Mouse (Mus musculus) embryo, embryonic 10.5 days (tissue): ENCODE measurements around the gene Cyth1.

Experiments used
- DNase-seq: peaks from one replicate; pipeline ENCODE4 v3.0.0-alpha.2; 2015; ENCODE audit warnings: low spot score

Cyth1 gene

DNA sequence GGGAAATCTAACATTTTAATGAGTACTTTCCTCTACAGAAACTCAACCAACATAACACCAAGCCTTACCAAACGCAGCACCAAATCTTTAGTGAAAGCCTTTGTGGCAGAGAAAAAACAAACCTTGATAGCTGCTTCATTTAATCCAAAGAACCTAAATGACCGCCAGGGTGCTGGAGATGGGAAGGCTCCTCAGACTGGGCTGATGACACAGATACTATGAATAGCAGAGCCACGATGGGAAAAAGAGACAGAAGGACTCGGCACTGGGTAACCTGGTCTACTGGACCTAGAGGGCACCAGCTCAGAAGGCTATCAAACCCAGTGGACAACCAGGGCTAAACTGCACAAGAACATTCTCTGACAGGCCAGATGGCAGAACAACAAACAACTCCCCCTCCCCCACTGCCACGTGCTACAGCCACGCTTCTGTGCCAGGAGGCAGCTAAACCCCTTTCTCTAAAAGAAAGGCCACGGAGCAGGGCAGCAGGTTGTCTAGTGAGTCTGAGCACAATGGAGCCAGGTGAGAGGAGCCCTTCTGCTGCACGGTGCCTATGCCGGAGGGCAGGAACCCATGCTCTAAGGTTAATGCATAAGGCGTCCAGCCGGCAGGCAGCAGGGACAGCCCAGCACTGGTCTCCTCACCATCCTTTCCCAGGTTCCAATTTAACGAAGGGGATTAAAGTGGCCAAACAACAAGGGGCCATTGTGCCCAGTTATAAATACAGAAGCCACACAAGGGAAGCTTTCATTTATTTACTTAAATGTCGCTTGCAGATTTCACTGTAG, 50.7 kb downstream of the Cyth1 start:
- DNase-seq: peak; percentile 74

DNA sequence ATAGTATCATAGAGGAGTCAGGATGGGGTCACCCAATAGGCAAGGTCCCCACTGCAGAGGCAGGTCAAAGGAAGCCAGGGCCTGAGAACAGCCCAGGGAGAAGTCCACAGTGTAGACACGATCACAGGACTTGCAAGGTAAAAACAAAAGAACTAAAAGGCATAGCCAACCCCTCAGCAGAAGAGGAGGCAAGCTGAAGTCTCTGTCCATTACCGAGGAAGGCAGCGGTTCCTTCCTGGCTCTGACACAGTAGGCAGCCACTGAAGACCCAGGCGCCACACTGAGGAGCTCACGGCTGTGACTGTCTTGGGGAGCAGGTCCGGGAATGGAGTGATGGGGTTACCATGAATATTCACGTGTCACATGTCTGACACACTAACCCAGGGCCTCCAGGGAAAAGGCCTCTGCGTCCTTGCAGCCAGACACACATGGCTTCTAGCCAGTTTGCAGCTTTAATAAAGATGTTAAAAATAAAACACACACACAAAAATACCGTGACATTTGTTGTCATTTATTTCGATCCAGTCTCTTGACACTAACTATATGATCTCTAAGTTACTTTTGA, 51.5 kb downstream of the Cyth1 start:
- DNase-seq: no peak

DNA sequence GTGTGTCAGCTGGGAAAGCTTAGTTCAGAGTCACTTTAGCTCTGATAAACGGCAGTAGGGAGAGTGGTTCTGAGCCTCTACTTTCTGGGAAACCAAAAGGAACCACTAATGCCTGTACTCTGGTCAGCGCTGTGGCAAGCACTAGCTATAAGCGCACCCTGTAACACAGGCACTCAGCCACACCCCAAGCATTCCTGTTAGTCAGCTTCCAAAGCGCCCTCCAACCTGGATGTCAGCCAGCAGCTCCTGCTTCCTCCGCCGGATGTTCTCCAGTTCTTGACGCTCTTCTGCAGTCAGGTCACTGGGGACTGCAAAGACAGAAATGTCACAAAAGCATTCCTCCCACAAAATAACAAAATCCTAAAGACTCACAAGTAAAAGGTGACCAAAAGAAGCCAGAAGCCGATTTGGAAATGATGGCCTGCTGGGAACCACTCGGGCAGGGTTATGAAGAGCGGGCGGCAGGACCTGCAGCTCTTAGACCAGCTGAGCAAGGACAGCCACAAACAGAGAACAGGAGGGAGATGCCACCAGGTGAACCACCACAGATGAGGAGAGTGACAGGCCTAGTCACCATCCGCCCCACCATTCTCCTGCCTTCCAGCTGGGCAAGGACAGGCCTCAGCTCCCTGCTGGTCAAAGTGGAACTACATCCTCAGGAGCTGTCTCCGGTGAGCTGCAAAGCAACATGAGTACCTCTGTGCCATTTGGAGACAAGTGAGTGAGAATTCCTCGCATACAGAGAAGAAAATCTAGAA, 54.8 kb downstream of the Cyth1 start:
- no peak for DNase-seq

DNA sequence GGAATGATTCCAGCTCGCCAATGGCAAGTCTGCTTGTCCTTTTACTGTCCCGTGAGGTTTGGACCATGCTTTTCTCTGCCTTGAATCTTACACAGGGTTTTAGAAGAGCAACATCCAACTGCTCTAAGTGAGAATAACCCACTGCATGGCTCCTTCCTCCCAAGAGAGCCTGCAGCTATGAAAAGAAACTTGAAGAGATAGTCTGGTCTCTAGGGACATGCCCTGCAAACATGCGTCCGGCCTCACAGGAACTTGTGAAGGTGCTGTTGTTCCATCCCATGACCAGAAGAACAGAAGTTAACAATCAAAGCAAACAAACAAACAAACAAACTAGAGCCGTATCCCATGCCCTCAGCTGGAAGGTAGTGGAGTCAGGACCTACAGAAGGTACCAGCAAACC, 55.4 kb downstream of the Cyth1 start:
- DNase-seq: no peak

DNA sequence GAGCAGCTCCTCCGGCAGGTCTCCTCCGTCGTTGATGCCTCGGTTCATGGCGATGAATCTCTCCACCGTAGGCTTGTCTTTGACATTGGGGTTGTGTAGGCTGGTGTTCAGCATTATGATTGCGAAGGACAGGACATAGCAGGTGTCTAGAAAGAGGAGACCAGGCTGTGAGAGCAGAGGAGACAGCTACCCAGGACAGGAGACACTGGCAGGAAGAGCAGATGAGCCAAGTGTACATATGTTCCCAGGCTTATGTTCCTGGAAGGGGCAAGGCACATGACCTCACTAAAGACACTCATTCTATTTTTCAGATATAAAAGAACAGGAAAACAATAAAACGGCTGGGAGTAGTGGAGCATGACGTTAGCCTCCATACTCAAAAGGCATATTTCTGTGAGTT, 65.6 kb downstream of the Cyth1 start:
- no peak for DNase-seq

DNA sequence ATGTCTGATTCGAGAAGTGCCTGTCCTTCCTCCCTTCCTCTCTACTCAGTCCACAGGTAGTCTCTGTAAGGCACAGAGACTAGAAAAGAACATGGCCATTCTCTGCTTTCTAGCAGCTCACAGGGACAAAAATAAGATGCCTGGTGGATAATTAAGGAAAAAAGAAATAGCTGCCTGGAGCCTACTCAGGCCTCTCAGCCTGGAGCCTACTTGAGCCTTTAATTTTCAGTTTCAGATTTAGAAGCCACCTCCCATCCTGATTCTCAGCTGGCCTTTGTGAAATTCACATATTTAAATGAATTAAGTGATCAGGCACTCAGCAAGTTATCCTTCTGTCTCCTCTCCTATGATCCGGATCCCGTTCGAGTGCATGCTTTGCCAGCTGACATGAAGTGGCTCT, 66.0 kb downstream of the Cyth1 start:
- DNase-seq: no peak

DNA sequence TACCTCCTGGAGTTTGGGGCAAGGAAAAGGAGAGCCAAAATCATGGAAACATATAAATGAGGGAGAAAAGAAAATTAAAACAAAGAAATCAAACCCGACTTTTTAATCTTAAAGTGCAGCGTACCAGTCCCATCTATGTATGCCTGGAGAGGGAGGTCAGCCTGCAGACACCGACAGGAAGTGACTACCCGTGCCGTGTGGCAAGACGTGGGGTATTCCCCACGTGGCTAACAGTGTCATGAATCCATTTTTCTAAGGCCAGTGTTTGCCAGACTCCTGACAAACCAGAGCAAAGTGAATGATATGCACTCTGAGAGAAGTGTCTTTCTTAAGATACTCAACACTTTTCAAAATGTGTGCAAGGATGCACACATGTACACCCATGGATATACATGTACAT, 68.2 kb downstream of the Cyth1 start:
- DNase-seq: no peak

DNA sequence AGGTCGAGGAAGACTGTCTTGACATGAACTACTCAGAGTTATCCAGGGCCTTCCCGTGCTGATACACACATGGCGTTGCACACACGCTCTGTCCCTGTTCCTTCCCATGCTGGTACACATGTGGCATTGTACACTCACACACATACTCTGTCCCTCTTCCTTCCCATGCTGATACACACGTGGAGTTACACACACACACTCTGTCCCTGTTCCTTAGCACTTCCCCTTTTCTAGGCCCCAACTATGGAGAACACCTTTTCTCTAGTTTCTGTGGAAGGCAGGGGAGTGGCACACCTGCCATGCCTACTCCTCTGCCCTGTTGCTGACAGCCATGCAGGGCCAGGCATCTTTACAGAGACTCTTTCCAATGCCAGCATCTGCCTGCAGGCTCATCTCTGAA, 70.2 kb downstream of the Cyth1 start:
- no peak for DNase-seq

DNA sequence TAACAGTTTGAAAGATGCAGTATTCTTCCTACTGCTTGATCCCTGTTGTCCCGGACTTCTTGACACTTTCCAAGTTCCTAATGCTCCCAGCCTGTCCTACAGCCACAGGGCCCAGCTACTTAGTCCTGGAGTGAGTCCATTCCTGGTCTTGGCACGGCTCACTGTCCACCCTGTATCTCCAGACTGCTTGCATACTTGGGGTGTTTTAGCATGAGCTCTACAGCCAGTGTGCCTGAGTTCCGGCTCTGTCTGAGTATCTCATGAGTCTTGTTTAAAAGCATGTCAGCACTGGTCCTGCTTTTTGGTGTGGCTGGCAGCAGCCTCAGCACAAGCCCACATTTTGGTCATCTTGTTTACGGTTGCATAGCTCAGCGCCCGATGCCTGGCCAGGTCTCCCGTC, 73.6 kb downstream of the Cyth1 start:
- no peak for DNase-seq

DNA sequence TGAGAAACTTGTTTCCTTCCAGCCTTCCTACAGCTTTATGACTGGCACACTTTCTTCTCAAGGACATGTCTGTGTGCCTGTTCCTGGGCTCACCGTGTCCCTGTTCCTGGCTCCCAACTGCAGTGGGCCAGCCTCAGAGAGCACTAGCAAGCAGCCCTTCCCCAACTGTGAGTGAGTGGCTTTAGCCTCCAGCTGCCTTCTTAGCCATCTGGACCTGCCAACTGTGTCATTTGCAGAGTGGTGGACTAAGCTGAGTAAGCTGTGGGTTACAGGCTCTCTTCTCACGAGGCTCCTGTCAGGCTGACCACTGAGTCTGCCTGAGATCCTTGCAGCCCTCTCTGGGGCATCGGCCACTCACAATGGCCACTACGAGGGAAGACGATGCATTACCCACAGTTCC, 75.6 kb downstream of the Cyth1 start:
- no peak for DNase-seq

DNA sequence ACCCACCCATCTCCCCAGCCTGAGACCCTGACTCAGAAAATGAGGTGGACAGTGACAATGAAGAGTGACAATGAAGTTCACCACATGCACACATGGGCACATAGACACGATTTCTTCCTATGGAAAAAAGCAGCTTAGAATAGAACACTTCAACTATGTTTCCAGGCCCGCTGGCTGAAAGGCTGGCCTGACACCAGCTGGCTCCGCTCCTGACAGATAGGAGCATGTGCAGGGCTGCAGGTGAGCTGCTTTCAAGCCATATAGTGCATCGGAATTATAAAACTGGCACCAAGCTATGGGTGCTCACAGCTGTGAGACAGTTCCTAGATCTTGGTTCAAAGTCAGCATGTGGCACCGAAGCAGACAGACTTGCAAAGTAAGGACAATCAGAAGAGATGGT, 78.1 kb downstream of the Cyth1 start:
- DNase-seq: no peak

DNA sequence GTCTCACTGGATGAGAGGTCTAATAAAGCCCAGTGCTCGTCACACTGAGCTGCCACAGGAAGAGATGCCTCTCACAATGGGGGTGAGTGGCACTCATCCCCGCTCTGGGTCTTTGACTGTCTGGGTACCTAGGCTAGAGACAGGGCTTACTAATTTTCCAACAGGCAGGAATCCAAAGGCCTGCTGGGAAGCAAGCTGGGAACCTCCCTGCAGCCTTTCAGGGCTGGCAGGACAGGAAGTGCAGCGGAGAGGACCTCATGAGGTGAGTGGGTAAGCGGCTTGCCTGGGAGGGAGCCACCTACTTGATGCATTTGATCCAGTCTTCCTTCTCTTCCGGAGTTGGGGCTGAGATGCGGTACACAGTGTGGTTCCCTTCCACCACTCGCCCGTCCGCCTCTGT, 79.7 kb downstream of the Cyth1 start:
- no peak for DNase-seq

DNA sequence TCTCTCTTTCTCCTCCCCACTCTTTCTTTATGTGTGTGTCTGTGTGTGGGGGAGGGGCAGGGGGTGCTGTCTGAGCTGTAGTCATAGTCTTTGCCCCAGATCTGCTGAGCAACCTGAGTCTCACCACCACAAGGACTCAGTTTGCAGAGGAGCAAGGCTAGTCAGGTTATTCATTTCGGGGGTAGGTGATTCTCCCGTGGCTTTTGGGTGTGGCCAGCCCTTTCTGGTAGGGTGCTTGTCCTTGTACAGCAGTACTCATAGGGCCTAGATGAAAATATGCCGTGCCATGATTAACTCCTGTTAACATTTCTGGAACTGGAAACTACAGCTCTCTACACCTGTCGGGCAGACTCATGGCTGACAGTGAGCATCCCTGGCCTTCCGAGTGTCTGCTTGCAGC, 81.8 kb downstream of the Cyth1 start:
- DNase-seq: no peak

DNA sequence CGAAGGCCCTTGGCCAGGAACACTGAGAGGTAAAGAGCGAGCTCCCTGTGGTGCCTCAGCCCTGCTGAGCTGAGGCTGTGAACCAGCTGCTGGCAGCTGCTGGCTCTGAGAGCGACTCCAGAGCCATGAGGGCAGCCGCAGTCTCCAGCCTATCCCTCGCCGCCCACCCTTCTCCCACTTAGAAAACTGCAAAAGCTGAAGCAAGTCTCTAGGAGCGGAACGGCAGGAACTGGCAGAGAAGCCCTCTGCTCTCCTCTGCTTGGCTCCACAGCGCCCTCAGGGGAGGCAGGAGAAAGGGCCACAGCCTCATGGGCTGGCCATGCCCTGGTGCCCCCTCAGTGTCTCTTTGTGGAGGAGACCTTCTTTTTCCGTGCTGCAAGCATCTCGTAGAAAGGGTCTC, 82.7 kb downstream of the Cyth1 start:
- peak; percentile 14 for DNase-seq

DNA sequence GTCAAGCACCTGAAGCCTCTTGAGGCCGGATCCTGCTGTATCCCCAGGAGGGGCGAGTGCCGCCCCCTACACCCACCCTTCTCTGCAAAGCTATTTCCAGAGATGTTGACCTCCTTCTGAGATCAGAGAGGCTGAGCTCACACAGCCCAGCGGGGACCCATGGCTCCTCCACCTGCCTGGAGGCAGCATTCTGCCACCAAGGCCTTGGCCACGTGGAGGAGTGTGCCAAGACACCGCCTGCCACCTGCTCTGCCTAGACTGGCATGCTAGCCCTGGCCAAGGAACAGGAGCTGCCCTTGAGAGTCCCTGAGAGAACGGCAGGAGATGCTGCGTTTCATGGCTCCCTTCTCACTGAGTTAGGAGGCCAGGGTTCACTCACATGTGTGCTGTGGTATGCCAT, 83.8 kb downstream of the Cyth1 start:
- no peak for DNase-seq

DNA sequence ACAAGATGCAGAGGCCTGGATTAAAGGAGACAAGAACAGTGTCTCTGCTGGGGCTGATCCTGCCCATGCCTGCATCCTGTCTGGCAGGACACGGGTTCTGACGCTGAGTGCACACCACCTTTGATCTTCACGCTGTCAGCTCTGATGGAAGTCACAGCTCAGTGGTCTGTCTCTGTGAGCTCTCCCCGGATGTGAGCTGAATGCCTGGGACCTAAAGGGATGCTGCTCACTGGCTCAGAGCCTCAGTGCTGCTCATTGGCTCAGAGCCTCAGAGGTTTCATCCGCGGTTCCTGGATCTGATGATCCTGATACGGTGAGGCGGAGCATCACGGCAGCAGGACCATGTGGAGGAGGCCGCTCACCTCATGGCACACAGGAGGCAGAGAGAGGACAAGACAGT, 86.1 kb downstream of the Cyth1 start:
- peak; percentile 11 for DNase-seq

DNA sequence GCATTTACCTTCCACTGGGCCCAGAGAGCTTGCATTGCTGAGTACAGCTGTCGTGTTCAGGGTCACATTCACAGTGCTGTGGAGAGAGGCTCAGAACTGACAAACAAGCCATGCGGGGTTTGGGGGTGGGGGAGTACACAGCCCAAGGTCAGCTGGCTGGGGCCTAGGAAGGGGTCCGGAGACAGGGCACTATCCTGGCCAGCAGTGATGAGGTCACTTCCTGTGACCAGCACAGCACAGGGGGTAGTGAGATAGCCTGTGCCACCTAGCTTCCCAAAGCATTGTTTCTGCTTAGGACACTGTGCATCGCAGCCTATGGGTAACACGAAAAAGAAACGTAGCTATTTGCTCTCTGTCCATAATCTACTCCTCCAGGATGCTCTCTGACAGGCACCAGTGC, 87.2 kb downstream of the Cyth1 start:
- no peak for DNase-seq

DNA sequence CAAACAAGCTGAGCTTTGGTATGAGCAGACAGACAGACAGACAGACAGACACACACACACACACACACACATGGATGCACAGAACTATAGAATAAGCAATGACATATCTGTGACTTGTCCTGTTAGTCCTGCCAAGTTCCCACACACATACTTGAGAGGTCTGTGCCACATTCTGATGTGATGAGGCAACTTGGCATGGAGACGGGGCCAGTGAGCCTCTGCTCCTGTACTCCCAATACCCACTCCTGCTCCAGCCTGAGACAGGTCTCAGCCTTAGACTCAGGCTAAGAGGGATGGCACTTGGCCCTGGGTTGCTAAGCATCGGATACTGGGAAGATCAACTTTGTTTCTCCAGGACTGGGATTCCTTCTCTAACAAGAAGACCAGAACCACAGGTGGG, 87.6 kb downstream of the Cyth1 start:
- no peak for DNase-seq

DNA sequence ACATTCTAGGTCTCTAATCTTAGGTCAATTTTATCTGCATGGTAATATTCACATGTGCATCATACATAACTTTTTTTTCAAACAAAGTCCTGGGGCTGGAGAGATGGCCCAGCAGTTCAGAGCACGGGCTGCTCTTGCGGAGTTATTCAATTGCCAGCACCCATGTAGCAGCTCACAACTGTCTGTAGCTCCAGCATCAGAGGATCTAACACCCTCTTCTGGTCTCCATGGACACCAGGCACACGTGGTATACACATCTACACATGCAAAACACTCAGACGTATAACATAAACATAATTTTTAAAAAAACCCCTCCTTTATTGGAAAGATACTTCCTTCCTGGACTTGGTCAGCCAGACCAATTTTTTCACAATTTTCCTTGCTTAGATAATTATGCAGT, 89.6 kb downstream of the Cyth1 start:
- no peak for DNase-seq

DNA sequence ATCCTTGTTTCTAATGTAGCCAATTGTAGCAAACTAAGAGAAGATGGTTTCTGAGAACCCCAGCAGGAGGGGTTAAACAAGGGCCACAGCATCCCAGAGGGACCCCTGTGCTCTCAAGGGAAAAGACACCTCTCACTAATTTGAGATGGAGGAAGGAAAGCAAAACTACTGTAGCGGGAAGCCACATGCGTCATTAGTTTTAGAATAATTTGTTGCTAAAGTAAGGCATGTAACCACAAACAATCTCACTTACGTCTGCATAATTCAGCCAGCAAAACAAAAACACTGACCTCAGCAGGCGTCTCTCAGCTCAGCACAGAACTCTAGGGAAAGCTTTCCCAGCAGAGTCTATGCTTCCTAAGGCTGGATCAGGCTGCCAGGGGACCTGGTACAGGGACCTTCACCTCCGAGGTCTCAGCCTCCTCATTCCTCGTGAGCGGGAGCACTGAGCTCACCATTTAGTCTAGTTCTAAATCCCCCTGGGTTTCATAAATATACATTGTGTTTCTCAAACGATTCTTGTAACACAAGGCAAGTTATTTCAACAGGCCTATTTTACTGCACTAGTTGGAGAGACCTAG, 91.8 kb downstream of the Cyth1 start:
- DNase-seq: no peak

DNA sequence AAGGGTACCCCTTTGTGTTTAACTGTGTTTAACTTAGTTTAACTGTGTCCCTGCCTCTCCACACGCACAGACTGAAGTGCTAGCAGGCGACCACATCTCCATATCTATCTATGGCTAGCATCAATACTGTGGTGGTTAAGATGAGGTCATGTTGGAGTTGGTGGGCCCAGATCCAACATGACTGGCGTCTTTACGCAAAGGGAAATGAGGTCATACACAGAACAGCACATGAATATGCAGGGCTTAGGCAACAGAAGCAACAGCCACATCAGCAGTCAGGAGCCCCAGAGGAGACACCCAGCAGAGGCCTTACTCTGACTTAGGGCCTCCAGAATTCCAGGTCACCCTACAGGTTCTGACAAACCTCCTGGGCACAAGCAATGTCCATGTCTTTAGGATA, 95.4 kb downstream of the Cyth1 start:
- DNase-seq: no peak

DNA sequence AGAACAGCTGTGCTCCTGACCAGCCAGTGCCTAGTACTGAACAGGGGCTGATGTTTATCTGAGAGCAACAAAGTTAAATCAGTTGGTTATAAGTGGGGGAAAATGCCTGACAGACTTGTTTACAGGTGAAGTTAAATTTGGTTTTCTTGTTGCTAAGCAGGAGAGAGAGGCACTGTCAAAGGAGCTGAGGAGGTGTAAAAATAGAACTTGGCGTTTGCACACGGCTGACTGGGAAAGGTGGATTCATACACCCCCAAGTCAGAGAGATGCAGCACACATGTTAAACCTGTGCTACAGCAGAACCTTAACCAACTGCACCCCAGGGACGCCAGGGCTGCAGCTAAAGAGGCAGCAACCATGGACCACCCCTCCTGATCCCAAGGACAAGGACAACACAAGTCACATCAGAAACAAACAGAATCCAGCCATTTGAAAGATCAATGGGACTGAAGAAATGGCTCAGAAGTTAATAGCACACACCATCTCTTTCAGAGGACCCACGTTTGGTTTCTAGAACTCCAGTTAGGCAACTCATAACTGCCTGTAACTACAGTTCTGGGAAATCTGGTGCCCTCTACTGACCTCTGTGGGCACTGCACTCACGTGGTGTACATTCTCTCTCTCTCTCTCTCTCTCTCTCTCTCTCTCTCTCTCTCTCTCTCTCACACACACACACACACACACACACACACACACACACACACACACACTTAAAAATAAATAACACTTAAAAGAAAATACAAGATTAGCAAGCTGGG, 96.8 kb downstream of the Cyth1 start:
- DNase-seq: no peak
